Mouse (Mus musculus) lung, adult 2 months (tissue): ENCODE results near the gene Cpa4.

Source experiments
- CTCF ChIP-seq: fragments of 200-500 bp; IDR thresholded peaks from 2 replicates; pipeline ENCODE4 v1.5.1; 2011; ENCODE audit warnings: mild to moderate bottlenecking, low read length, control low read depth; ENCODE audit not compliant: insufficient read depth
- POLR2A ChIP-seq: fragments of 200-500 bp; IDR thresholded peaks from 2 replicates; pipeline ENCODE4 v1.6.1; 2011; ENCODE audit warnings: low read depth, mild to moderate bottlenecking, control low read depth, low read length, borderline replicate concordance; ENCODE audit errors: extremely low read depth

DNA sequence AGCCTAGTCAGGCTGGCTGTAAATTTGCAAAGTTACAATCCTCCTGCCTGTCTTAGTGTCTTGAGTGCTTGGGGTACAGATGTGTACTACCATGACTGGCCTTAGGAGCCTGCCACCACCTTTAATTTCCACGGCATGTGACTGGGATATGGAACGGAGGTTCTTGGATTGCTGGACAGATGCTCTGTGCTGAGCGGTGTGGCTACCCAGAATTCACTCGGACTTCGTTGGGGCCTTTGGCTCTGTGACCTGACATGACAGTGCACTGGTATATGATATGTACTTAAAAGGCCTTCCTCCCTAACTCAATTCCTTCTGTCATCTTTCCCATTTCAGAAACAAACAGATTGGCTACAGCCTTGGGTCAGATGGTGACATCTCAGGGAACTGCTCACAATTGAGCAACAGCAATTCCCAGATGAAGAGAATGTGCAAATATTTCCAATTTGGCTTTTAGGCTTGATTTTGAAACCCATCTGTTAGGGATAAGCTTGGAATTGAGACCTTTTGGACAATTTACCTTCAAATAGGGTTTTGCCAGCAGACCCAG is 13.5 kb upstream of the Cpa4 start:
- no peak for TF ChIP-seq CTCF
- TF ChIP-seq POLR2A: no peak
